Mouse (Mus musculus): ENCODE measurements around the gene Set. TPM values are rescaled to one million over a fixed set of nuclear protein-coding genes. Genes with fewer than 3 reads are reported as not detected.
A peak's percentile ranks its signal among the peaks of the same experiment; 100 is the strongest.

Gene Set
- polyA plus RNA-seq, 1 experiment from 2014 or later = 369 TPM

DNA sequence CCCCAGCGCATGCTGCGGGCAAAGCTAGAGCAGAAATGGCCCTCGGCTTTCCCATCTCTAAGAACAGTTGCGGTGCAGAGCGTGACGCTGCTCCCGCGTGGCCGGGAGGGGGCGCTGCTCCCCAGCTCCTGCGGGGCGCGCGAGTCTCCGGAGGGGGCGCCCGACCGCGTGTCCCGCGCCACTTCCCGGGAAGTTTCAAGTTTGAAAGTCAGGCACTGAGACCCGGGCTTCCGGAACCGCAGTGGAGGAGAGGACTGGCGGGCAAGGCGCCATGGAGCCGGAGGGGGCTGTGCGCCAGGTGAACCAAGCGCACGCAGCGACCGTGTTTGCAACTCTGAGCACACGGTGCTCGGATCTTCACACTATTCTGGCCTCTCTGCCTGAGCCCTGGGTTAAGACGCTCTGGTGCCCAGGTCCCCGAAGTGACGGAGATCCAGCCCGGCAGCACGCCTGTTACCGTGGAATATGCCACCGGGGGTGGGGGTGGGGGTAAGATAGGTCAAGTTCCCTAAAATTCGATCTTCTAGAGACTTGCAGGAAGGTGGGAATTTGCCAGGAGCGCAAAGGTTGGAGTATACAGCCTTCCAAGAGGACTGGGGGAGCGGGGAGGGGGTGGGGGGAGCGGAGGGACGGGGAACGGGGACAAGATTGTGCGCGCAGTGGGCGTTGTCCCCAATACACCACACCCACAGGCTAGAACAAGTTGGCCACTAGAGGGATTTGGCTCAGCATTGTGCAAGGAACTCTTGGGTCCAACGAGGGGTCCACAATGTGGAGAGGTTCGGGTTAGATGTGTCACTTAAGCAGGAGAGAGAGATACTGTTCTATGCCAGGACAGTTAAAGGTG lies 20.5 kb downstream of the Set start, which contains the start of gene Pkn3:
Gene Pkn3 (plus strand): TSS at position 183 of the 847 bp plus-strand sequence.
- peak within 1 kb of the TSS; percentile 92 for H3K4me2 ChIP-seq (ENCODE audit: low read depth, low read length)
- peak within 1 kb of the TSS; percentile 72 for H3K4me3 ChIP-seq (ENCODE audit: low read length)
- H3K27me3 ChIP-seq (ENCODE audit: control insufficient read depth, insufficient read depth, low read depth, low read length) = no peaks in the 10 kb centered on the region
- H3K27ac ChIP-seq (ENCODE audit: low read length) = peak within 1 kb of the TSS; percentile 96
- H3K4me1 ChIP-seq (replicated peaks; ENCODE audit: control insufficient read depth, insufficient read depth, low read length) = peaks cover 6% of the 10 kb centered on the region; the same call in 1 of the 2 replicates
- no peaks in the 10 kb centered on the region for H3K9me3 ChIP-seq (ENCODE audit: control insufficient read depth, low read length)
- ATAC-seq (ENCODE audit: low read depth) = peak; percentile 86
- H3K9ac ChIP-seq (ENCODE audit: low read length) = peak within 1 kb of the TSS; percentile 81
- WGBS = under 1% methylated on average over 53 of the region's 53 CpGs
- H3K36me3 ChIP-seq (ENCODE audit: control insufficient read depth, insufficient read depth, low read length) = peaks cover under 1% of the 10 kb centered on the region; the same call in 1 of the 2 replicates

DNA sequence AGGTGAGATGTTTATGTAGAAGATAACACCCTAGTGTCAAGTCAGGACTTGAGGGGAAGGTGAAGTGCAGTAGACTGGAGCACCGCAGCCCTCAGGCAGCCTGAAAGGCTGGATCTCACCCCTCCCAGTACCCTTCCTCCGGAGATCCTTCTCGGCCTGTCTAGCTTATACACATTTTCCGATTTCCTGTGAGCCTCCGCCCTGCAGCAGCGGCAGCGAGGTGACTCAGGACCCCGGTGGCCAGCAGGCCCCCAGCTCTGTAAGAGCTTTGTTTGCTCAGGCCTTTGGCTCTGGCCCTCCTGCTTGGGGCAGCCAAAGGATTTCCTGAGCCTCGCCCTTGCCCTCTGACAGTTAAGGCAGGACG lies 21.2 kb downstream of the Set start:
- peak overlapping the region; percentile 72 for H3K4me3 ChIP-seq (ENCODE audit: low read length)
- no peaks in the 10 kb centered on the region for H3K27me3 ChIP-seq (ENCODE audit: control insufficient read depth, insufficient read depth, low read depth, low read length)
- H3K4me1 ChIP-seq (replicated peaks; ENCODE audit: control insufficient read depth, insufficient read depth, low read length) = peaks cover 6% of the 10 kb centered on the region; the same call in 1 of the 2 replicates
- H3K9me3 ChIP-seq (ENCODE audit: control insufficient read depth, low read length) = no peaks in the 10 kb centered on the region
- peak overlapping the region; percentile 96 for H3K27ac ChIP-seq (ENCODE audit: low read length)
- 8% methylated on average over 10 of the region's 10 CpGs for WGBS
- ATAC-seq (ENCODE audit: low read depth) = peak; percentile 43
- peak overlapping the region; percentile 81 for H3K9ac ChIP-seq (ENCODE audit: low read length)
- H3K4me2 ChIP-seq (ENCODE audit: low read depth, low read length) = peak overlapping the region; percentile 92
- H3K36me3 ChIP-seq (ENCODE audit: control insufficient read depth, insufficient read depth, low read length) = no peaks in the 10 kb centered on the region

DNA sequence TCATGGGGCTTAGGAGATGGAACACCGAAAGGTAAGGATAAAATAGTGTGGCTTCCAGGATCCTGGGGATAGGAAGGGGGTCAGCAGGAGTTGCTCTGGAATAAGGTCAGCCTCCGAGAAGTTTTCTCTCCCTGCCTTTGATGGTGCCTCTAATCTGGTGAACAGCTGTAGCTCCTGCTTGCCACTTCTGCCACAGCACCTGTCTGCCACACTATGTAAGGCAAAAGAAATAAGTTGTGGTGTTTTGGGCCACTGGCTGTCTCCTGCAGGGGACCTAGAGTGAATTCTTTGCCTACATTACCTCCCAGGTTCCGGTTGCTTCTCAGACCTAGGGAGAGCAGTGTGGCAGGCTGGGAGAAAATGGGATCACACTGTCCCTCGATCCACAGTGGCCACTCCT lies 21.6 kb downstream of the Set start:
- WGBS = 60% methylated on average over 4 of the region's 4 CpGs
- Histone ChIP-seq H3K4me3 (ENCODE audit: low read length) (0 out of 2 replicates have a peak overlapping the region, but pooled peaks have one; percentile 72), H3K27me3 (ENCODE audit: control insufficient read depth, insufficient read depth, low read depth, low read length) (no peaks in the 10 kb centered on the region), H3K9ac (ENCODE audit: low read length) (peak overlapping the region; percentile 81), H3K4me2 (ENCODE audit: low read depth, low read length) (peak overlapping the region; percentile 92), H3K9me3 (ENCODE audit: control insufficient read depth, low read length) (no peaks in the 10 kb centered on the region), H3K4me1 (replicated peaks; ENCODE audit: control insufficient read depth, insufficient read depth, low read length) (peaks cover 6% of the 10 kb centered on the region; the same call in 1 of the 2 replicates), H3K36me3 (ENCODE audit: control insufficient read depth, insufficient read depth, low read length) (no peaks in the 10 kb centered on the region), H3K27ac (ENCODE audit: low read length) (peak overlapping the region; percentile 96)
- ATAC-seq (ENCODE audit: low read depth) = no peak

DNA sequence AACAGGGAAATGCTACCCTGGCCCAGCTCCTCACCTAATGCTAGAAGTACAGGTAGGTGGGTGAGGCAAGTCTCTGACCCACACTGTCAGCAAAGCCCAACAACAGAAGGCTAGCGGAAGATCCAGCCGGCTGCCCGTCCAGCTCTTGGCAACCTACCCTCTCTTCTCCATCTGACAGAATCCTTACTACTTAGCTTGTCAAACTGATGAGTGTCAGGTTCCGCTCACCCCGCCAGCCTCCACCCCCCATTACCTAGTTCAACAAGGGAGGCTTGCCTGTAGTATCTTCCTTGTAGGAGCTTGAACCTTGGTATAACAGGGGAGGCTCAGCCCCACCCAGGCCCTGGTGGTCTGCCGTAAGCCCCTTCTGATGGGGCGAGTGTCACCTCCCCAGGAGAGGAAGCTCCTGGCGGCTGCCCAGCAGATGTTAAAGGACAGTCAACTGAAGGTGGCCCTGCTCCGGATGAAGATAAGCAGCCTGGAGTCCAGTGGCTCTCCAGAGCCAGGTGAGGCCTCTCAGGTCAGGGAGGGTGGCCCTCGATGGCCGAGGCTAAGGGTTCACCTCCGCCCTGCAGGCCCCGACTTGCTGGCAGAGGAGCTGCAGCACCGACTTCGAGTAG lies 23.1 kb downstream of the Set start:
- Histone ChIP-seq H3K27ac (ENCODE audit: low read length) (no peak overlapping the region), H3K9ac (ENCODE audit: low read length) (no peak overlapping the region), H3K9me3 (ENCODE audit: control insufficient read depth, low read length) (no peaks in the 10 kb centered on the region), H3K4me1 (replicated peaks; ENCODE audit: control insufficient read depth, insufficient read depth, low read length) (peaks cover 6% of the 10 kb centered on the region; the same call in 1 of the 2 replicates), H3K4me2 (ENCODE audit: low read depth, low read length) (no peak overlapping the region), H3K4me3 (ENCODE audit: low read length) (no peak overlapping the region), H3K36me3 (ENCODE audit: control insufficient read depth, insufficient read depth, low read length) (no peaks in the 10 kb centered on the region), H3K27me3 (ENCODE audit: control insufficient read depth, insufficient read depth, low read depth, low read length) (no peaks in the 10 kb centered on the region)
- no peak for ATAC-seq (ENCODE audit: low read depth)
- WGBS = 78% methylated on average over 15 of the region's 15 CpGs

DNA sequence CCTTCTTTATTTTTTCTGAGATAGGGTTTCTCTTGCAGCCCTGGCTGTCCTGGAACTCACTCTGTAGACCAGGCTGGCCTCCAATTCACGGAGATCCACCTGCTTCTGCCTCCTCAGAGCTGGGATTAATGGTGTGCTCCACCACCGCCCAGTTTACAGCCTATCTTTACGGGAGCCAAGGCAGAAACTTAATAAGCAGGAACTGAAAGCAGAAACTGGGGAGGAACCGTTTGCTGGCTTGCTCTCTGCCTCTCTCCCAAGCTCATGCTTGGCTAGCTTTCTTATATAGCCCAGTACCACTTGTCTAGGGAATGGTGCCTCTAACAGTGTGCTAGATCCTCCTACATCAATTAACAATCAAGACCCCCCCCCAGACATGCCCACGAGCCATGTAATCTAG lies 26.9 kb downstream of the Set start:
- H3K36me3 ChIP-seq (ENCODE audit: control insufficient read depth, insufficient read depth, low read length) = no peaks in the 10 kb centered on the region; the same call in 1 of the 2 replicates
- WGBS = 63% methylated on average over 5 of the region's 5 CpGs
- no peaks in the 10 kb centered on the region for H3K4me1 ChIP-seq (replicated peaks; ENCODE audit: control insufficient read depth, insufficient read depth, low read length)
- no peak overlapping the region; the same call in 1 of the 2 replicates for H3K4me2 ChIP-seq (ENCODE audit: low read depth, low read length)
- H3K9me3 ChIP-seq (ENCODE audit: control insufficient read depth, low read length) = no peaks in the 10 kb centered on the region
- no peaks in the 10 kb centered on the region for H3K27me3 ChIP-seq (ENCODE audit: control insufficient read depth, insufficient read depth, low read depth, low read length)
- no peak overlapping the region for H3K27ac ChIP-seq (ENCODE audit: low read length)
- no peak for ATAC-seq (ENCODE audit: low read depth)
- no peak overlapping the region for H3K4me3 ChIP-seq (ENCODE audit: low read length)
- no peak overlapping the region for H3K9ac ChIP-seq (ENCODE audit: low read length)

DNA sequence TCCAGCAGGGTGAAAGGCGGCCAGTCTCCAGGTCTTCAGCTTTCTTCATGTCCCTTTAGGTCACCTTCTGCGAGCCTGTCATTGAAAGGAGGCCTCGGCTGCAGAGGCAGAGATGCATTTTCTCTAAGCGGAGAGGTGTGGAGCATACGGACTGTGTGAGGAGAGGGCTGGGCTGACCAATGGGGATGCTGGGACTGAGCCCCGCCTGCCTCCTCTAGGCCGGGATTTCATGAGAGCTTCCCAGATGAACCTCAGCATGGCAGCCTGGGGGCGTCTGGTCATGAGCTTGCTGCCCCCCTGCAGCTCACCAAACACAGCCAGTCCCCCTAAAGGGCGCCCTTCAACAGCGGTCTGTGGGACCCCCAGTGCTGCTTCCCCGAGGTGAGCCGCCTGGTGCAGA lies 27.5 kb downstream of the Set start:
- H3K4me1 ChIP-seq (replicated peaks; ENCODE audit: control insufficient read depth, insufficient read depth, low read length) = no peaks in the 10 kb centered on the region
- H3K27ac ChIP-seq (ENCODE audit: low read length) = no peak overlapping the region
- H3K9me3 ChIP-seq (ENCODE audit: control insufficient read depth, low read length) = no peaks in the 10 kb centered on the region
- WGBS = 24% methylated on average over 12 of the region's 12 CpGs
- peak overlapping the region; percentile 21 for H3K4me3 ChIP-seq (ENCODE audit: low read length)
- no peak overlapping the region; the same call in 1 of the 2 replicates for H3K9ac ChIP-seq (ENCODE audit: low read length)
- H3K4me2 ChIP-seq (ENCODE audit: low read depth, low read length) = peak overlapping the region; percentile 46
- ATAC-seq (ENCODE audit: low read depth) = peak; percentile 67
- no peaks in the 10 kb centered on the region; the same call in 1 of the 2 replicates for H3K36me3 ChIP-seq (ENCODE audit: control insufficient read depth, insufficient read depth, low read length)
- H3K27me3 ChIP-seq (ENCODE audit: control insufficient read depth, insufficient read depth, low read depth, low read length) = no peaks in the 10 kb centered on the region

DNA sequence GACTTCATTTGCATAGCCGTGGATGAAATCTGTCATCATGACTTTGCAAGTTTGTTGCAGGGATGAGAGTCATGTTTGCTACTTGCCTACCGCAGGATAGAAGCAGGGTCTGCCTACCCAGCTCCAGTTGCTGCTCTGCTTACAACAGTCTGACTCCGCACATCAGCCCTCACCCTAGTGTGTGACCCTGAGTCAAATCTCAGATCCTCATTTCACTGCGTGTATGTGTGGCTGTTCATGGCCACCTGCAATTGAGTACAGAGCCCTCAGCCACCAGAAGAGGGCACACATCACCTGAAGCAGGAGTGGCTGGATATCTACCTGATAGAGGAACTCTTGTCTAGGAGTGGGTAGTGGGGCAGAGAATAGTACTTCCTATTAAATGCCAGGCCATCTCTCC lies 30.1 kb downstream of the Set start:
- no peak overlapping the region for H3K4me3 ChIP-seq (ENCODE audit: low read length)
- H3K4me1 ChIP-seq (replicated peaks; ENCODE audit: control insufficient read depth, insufficient read depth, low read length) = no peaks in the 10 kb centered on the region
- no peak overlapping the region for H3K9ac ChIP-seq (ENCODE audit: low read length)
- ATAC-seq (ENCODE audit: low read depth) = no peak
- H3K9me3 ChIP-seq (ENCODE audit: control insufficient read depth, low read length) = no peaks in the 10 kb centered on the region
- no peak overlapping the region for H3K4me2 ChIP-seq (ENCODE audit: low read depth, low read length)
- WGBS = 85% methylated on average over 4 of the region's 4 CpGs
- no peaks in the 10 kb centered on the region; the same call in 1 of the 2 replicates for H3K36me3 ChIP-seq (ENCODE audit: control insufficient read depth, insufficient read depth, low read length)
- no peak overlapping the region for H3K27ac ChIP-seq (ENCODE audit: low read length)
- no peaks in the 10 kb centered on the region for H3K27me3 ChIP-seq (ENCODE audit: control insufficient read depth, insufficient read depth, low read depth, low read length)

DNA sequence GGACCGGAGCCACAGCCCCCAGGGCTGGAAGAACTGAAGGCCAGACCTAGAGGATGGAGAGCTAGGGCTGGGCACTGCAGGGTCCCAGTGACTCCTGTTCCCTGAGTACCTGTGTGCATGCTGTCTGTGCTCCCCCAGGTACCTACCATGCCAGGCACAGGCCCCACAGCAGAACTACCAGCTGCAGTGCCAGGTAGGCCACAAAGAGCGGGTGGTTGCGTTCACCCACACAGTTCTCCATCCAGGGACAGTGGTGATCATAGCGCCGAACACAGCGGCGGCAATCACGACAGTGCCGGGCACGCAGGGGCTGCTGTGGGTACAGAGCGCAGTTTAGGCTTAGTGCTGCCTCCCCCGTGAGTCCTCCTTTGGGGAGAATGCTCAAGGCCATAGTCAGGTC lies 34.3 kb downstream of the Set start:
- Histone ChIP-seq H3K27ac (ENCODE audit: low read length) (no peak overlapping the region), H3K4me1 (replicated peaks; ENCODE audit: control insufficient read depth, insufficient read depth, low read length) (peaks cover 9% of the 10 kb centered on the region; the same call in 1 of the 2 replicates), H3K9ac (ENCODE audit: low read length) (no peak overlapping the region), H3K4me3 (ENCODE audit: low read length) (no peak overlapping the region), H3K27me3 (ENCODE audit: control insufficient read depth, insufficient read depth, low read depth, low read length) (no peaks in the 10 kb centered on the region), H3K36me3 (ENCODE audit: control insufficient read depth, insufficient read depth, low read length) (no peaks in the 10 kb centered on the region; the same call in 1 of the 2 replicates), H3K4me2 (ENCODE audit: low read depth, low read length) (no peak overlapping the region), H3K9me3 (ENCODE audit: control insufficient read depth, low read length) (no peaks in the 10 kb centered on the region)
- WGBS = 95% methylated on average over 12 of the region's 12 CpGs
- ATAC-seq (ENCODE audit: low read depth) = no peak

DNA sequence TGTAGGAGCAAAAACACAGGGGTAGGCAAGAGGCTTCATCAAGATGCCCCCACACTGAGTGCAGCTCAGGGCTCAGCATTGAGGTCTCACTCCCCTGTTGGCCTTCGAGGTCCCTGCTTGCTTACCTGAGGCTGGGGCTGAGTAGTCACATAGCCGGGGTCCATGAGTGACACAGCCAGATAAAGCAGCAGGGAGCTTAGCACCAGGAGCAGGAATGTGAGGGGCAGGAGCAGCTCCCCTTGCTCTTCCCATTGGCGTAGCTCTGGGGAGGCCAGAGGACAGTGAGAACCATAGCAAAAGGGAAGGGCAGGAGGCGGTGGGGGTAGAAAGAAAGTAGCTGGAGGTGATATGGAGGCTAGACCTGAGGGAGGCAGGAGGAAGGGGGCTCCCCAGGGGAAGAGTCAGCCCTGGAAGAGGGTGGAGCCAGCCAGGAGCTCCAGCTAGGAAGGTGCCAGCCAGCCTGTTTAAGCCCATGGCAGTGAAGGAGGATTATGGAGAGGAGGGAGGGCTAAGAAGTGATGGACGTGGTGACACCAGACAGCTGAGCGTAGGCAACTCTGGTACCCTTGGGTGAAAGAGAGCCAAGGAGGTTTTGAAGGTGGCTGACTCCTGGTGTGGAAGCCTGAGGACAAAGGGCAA lies 35.2 kb downstream of the Set start:
- H3K4me1 ChIP-seq (replicated peaks; ENCODE audit: control insufficient read depth, insufficient read depth, low read length) = peaks cover 9% of the 10 kb centered on the region; the same call in 1 of the 2 replicates
- whole genome bisulfite sequencing = 40% methylated on average over 6 of the region's 6 CpGs
- peak overlapping the region; percentile 81 for H3K4me2 ChIP-seq (ENCODE audit: low read depth, low read length)
- no peaks in the 10 kb centered on the region for H3K9me3 ChIP-seq (ENCODE audit: control insufficient read depth, low read length)
- H3K27ac ChIP-seq (ENCODE audit: low read length) = no peak overlapping the region; the same call in 1 of the 2 replicates
- no peaks in the 10 kb centered on the region for H3K27me3 ChIP-seq (ENCODE audit: control insufficient read depth, insufficient read depth, low read depth, low read length)
- no peak for ATAC-seq (ENCODE audit: low read depth)
- peak overlapping the region; percentile 81 for H3K9ac ChIP-seq (ENCODE audit: low read length)
- no peaks in the 10 kb centered on the region; the same call in 1 of the 2 replicates for H3K36me3 ChIP-seq (ENCODE audit: control insufficient read depth, insufficient read depth, low read length)
- H3K4me3 ChIP-seq (ENCODE audit: low read length) = peak overlapping the region; percentile 78

Measured in lung, embryonic 16.5 days (tissue).